Mouse (Mus musculus) ovary, postnatal 14 days (tissue): Measurements from ENCODE around the gene Arhgap24.

ENCODE experiments used
- DNase-seq: peaks from one replicate; pipeline ENCODE4 v3.0.0; 2022; ENCODE audit warnings: low spot score

Gene Arhgap24

GRCm38 (mm10) chr5:102578431-102578830, 97.2 kb downstream of the Arhgap24 start:
- DNase-seq = no peak

GRCm38 (mm10) chr5:102582864-102583410, 101.7 kb downstream of the Arhgap24 start:
- DNase-seq = no peak

DNA sequence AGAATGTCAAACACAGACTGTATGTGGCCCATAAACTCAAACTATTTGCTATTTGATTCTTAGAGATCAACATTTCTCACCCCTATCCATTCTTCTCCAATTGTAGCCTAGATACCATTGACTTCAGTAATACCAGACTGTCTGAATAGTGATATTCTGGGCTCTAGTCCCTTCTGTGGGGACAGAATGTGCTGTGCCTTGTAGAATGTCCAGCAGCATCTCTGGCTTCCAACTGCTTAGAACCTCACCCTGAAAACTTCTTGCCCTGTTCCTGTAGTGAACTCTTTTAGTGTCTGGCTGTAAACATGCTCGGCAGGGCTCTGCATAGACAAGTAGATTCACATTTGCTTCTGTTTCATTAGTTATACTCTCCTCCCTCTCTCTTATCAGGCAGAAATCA, 110.2 kb downstream of the Arhgap24 start:
- DNase-seq = no peak

DNA sequence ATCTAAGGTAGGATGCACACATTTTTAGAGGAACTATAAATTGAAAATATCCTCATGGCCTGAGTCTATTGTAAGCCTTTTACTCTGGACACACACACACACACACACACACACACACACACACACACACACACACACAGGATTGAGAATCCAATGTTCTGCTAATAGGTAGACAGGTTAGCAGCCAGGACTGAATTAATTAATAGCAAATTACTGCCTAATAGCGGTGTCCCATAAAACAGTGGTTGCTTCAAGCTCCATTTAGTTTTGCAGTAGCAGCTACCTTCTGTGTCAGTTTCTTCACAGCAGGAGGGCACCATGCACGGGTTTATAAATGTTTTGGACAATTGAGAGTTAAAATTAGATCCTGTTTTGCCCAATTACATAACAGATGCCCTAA, 111.9 kb downstream of the Arhgap24 start:
- DNase-seq = no peak

DNA sequence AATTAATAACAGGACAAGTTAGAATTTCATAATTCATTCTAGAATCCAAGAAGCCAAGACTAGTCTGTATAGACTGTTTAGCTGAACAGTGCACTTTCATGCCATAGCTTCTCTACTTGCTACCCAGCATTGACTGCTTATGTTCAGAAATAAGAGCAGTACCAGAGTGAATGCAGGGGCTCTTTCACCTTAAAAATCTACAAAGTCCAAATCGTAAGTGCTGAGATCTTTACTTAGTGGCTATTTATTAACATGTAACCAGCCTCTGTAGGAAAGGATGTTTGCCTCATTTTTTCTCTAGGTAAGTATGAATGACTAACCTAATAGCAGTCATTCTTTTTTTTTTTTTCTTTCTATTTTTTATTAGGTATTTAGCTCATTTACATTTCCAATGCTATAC, 117.9 kb downstream of the Arhgap24 start:
- DNase-seq = no peak

GRCm38 (mm10) chr5:102613571-102613970, 132.4 kb downstream of the Arhgap24 start:
- DNase-seq = no peak

- no peak for DNase-seq
Measured at GRCm38 (mm10) chr5:102614081-102614480, 132.9 kb downstream of the Arhgap24 start.

DNA sequence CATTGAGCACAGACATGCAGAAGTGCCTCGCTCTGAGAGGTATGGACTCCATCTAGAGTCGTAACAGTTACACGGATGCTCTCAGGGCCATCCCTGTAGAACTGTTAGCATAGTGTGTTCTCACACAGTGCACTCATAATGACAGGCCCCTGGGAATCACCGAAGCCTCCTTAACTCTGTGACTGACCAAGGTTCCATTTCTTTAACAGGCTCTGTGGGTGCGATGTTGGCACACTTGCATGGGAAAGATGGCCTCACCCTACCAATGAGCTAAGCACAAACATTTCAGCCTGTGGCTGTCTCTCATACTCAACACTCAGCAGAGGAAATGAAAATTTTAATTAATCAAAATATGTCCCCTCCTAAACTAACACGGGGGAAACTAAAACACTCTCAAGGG, 134.1 kb downstream of the Arhgap24 start:
- no peak for DNase-seq

DNA sequence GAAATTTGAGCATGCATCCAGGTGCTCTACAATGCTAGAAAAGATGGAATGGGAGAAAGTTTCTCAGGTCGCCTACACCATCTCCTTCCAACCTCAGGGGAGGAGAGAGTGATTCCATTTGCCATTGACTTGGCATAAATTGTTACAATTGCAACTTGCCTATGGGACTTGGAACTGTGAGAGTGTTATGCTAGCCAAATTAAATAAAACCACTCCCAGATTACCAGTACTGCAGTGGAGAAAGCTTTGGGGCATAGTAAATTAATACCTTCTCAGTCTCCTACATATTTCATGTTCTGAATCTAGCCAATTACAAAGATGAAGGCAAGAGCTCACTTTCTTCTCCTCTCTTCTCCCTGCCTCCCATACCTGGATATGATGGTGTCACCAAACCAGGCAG, 139.8 kb downstream of the Arhgap24 start:
- DNase-seq = no peak

- no peak for DNase-seq
Measured at GRCm38 (mm10) chr5:102623807-102624435, 142.7 kb downstream of the Arhgap24 start.

- DNase-seq = no peak
Measured at GRCm38 (mm10) chr5:102626671-102627070, 145.5 kb downstream of the Arhgap24 start.

DNA sequence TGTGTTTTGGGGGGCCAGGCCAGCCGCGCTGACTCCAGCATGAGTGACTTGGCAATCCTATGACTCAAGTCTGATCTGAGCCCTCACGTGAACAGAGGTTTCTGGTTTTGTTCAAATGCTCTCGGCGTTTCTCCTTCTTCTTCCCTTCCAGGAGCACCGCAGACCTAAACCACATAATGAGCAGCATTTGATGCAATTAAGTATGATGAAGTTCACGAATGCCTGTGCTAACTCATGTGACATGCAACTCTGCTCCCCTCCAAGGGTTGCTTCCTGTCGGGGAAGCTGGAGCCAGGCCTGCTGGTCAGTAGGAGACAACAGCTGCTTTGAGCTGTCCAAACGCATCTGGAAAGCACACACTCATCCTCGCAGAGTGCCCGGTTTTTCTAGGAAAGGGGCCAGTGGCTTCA, 148.2 kb downstream of the Arhgap24 start:
- DNase-seq = no peak

DNA sequence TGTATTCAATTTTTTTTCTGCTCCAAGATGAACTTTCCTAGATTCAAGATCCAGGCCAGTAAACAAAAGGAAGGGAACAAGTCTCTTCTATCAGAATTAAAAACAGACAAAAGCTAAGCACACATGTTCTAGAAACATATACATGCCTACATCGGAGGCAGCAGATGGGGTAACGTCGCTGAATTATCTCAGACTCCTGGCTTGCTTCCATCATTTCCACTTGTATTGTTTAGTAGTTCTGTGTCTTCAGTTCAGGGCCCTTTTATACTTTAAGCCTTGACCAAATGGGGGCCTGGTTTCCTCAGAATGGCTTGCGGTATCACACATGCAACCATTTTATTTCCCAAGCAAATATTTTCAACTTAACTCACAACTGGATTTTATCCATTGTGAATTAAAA, 154.4 kb downstream of the Arhgap24 start:
- DNase-seq = no peak

- DNase-seq = no peak
Measured at GRCm38 (mm10) chr5:102639782-102640559, 158.8 kb downstream of the Arhgap24 start.

DNA sequence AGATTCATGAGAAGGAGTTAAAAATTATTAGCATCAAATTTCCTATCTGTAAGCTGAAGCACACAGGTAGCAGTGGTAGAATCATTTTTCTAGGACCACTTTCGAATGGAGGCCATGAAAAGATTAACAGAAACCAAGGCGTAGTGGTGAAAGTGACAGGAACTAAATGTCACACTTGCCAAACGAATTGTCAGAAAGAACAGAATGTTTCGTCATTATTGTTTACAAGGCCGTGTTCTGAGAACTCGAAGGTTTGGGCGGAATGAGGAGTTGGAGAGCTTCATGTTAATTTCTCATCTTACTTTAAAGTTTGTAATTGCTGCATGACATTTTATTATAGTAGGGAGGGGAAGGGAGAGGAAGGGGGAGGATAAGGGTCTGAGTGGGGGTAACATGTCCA, 162.2 kb downstream of the Arhgap24 start:
- no peak for DNase-seq

DNA sequence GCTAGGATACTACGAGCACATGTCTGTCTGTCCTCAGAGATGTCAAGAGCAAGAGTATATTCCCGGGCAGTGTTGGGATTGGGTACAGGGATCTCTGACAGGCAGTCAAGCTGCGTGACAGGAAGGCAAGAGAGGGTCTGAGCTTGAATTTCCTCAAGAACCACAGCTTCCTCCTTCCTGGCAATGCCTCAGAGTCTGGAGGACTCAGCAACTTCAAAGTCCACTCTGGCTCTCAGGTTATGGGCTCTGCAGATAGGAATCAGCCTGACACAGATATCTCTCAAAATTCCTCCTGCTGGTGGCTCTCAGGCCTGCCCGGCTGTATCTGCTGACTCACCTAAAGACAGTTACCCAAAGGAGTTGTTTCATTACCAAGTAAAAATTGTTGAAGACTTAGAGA, 162.6 kb downstream of the Arhgap24 start:
- no peak for DNase-seq

- no peak for DNase-seq
Measured at GRCm38 (mm10) chr5:102659061-102659460, 177.9 kb downstream of the Arhgap24 start.

DNA sequence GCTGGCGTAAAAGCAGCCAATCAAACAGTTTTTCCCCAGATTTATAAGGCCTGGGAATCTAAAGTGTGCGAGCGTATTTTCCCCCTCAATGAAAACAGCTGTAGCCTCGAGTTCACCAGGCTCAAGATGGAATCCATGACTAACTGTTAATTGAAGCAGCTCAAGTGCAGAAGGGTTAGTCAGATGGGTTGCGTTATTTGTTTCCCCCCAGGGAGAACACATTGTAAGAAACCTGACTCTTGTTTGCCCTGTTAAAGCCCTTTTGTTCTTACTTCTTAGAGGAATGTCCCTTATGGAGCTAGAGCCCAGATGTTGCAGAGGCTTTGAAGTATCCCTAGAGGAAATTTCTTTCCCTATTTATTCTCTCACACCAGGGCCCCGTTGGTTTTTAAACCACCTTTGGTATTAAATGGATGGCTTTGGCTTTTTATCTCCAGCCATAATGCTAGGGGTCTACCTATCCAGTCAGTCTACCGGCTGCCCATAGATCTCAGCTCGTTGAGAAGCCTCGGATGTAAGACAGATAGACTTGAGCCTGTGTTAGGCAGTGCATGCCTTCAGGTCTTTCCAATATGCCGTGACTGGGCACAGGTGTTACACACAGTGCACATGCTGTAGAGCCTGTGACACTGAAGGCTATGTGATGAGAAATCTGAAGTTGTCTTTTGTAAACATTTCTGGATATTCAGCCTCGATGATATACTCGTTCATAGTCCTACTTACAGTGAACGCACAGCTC, 184.0 kb downstream of the Arhgap24 start:
- DNase-seq = no peak

- no peak for DNase-seq
Measured at GRCm38 (mm10) chr5:102666886-102667285, 185.7 kb downstream of the Arhgap24 start.

DNA sequence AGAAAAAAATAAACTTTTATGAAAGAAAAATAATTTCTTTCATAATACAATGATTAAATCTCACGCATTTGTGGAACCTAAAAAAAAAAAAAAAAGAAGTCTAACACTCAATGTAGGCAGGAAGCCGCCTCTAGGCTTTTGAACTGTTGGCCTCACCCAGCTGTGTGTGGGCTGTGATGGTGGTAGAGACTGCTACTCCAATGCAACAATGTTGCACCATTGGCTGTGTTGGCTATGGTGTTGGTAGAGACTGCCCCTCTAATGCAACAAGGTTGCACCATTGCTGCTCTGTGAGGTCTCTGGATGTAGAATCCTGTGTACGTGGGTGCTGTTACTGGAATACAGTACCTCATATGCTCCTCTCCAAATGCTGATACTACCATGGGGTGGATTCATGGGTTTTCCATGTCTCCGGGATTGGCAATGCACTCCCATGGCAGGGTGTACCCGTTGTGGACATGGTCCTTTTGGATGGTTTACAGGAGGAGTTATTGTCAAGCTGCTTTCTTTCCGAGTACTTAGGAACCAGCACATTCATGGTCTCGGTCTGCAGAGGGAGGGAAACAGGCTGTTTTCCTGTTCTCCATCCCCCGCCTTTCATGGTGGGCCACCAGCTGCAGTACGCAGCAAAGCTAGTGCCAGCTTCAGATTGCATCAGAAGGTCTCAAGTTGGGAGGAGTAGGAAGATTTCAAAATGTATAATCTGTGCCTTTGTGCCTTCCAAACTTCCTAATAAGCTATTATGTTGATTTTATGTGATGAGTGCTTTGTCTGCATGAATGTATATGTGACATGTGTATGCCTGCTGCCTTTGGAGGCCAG, 186.8 kb downstream of the Arhgap24 start:
- DNase-seq = no peak

- DNase-seq = no peak
Measured at GRCm38 (mm10) chr5:102670206-102670605, 189.0 kb downstream of the Arhgap24 start.
